Mouse (Mus musculus) liver, embryonic 14.5 days (tissue): ENCODE measurements at regions not wholly inside any gene's neighbourhood (a gene's known extent, or its start where the extent isn't known, plus 50 kb on each side); places are given as distances from the start of the nearest gene placed in this dataset.

Experiments
- ATAC-seq: fragments of 200-750 bp; cut with Nextera tagmentation; 2 replicates; pipeline ENCODE4 v1.8.0; 2017; ENCODE audit warnings: moderate number of reproducible peaks, mild to moderate bottlenecking, moderate library complexity; ENCODE audit not compliant: insufficient read depth
- DNase-seq, 3 experiments: peaks; one replicate each; pipeline ENCODE4 v3.0.0-alpha.2; 2012 to 2013; ENCODE audit warnings: low read depth in 3 of 3, low spot score in 3 of 3
- H3K27ac ChIP-seq: fragments of 300-500 bp; sonication (generic); 2 replicates; pipeline ENCODE4 v1.5.1; 2014; ENCODE audit warnings: moderate library complexity, mild to moderate bottlenecking, control low read depth, inconsistent platforms
- H3K27me3 ChIP-seq: fragments of 300-500 bp; sonication (generic); 2 replicates; pipeline ENCODE4 v1.6.1; 2014; ENCODE audit warnings: mild to moderate bottlenecking, low read length, moderate library complexity; ENCODE audit not compliant: control insufficient read depth, insufficient read depth
- H3K36me3 ChIP-seq: fragments of 300-500 bp; sonication (generic); replicated peaks from 2 replicates; pipeline ENCODE4 v1.6.1; 2014; ENCODE audit warnings: low read depth; ENCODE audit not compliant: control insufficient read depth, insufficient read depth
- H3K4me1 ChIP-seq, 2 experiments: fragments of 200-500 bp in 1 of 2; fragments of 300-500 bp in 1 of 2; sonication (generic) in 1 of 2; replicated peaks; 2 replicates each; pipeline ENCODE4 v1.6.1; 2012 to 2014; ENCODE audit warnings: antibody characterized with exemption in 1 of 2, inconsistent platforms in 1 of 2, low read length in 1 of 2; ENCODE audit not compliant: control insufficient read depth in 2 of 2, insufficient read depth in 2 of 2
- H3K4me2 ChIP-seq: fragments of 300-500 bp; sonication (generic); 2 replicates; pipeline ENCODE4 v1.6.1; 2014; ENCODE audit warnings: low read depth, mild to moderate bottlenecking, control low read depth, moderate library complexity
- H3K4me3 ChIP-seq, 2 experiments: fragments of 200-500 bp in 1 of 2; fragments of 300-500 bp in 1 of 2; sonication (generic) in 1 of 2; 2 replicates each; pipeline ENCODE4 v1.5.1; 2012 to 2014; ENCODE audit warnings: low read depth in 2 of 2, low read length in 2 of 2, mild to moderate bottlenecking in 2 of 2, control low read depth in 1 of 2, inconsistent platforms in 1 of 2, moderate library complexity in 1 of 2; ENCODE audit not compliant: insufficient read depth in 1 of 2
- H3K9ac ChIP-seq: fragments of 300-500 bp; sonication (generic); replicated peaks from 2 replicates; pipeline ENCODE4 v1.6.1; 2014; ENCODE audit warnings: mild to moderate bottlenecking, control low read depth, moderate library complexity
- H3K9me3 ChIP-seq: fragments of 300-500 bp; sonication (generic); 2 replicates; pipeline ENCODE4 v1.6.1; 2016; ENCODE audit warnings: low read length, mixed read lengths; ENCODE audit not compliant: control insufficient read depth
- CTCF ChIP-seq: IDR thresholded peaks from 2 replicates; pipeline ENCODE4 v1.5.1; 2016; ENCODE audit warnings: antibody characterized with exemption, low read depth, control low read depth
- EP300 ChIP-seq: IDR thresholded peaks from 2 replicates; pipeline ENCODE4 v1.6.1; 2016; ENCODE audit warnings: antibody characterized with exemption, low read depth
- WGBS: fragments of 180-500 bp; shearing (Covaris S2); extraction: QIAGEN DNeasy Blood & Tissue Kit; methylation state at CpG from one replicate; pipeline ENCODE4 v1.1.7; 2014; ENCODE audit not compliant: insufficient replicate concordance; 5-methylcytosine and 5-hydroxymethylcytosine counted together

DNA sequence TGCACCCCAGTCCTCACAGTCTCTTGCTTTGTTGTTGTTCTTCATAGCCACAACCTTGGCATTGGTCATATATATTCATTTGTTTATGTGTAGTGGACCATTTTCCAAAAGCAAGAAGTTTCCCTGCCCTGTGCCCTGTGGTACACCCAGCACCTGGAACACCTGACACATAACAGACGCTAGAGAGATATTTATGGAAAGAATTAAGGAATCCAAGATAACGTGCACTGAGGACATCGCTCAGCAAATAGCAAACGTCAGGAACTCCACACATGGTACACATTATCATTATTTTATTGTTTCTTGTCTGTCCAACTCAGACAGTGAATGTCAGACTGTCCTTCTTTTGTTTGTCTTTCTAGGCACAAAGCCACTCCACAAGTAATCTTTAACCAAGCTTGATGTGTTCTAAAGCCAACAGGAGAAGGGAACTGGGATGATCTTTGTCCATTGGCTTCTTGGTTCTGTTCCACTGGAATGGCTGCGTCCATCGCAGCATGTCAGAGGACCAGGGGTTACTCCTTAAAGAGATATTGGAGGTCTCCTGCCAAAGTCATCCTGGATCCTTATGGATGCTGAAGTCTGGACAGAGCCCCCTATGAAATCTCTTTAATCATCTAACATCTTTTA, 74.2 kb upstream of the Arid1b start:
- H3K36me3 ChIP-seq = no peaks in the 10 kb centered on the region
- no peak overlapping the region for H3K27ac ChIP-seq
- ATAC-seq (no peak), DNase-seq (no peak)
- no peak overlapping the region for H3K4me3 ChIP-seq
- 62% methylated on average over 6 of the region's 6 CpGs for WGBS
- H3K9ac ChIP-seq = no peak overlapping the region
- no peaks in the 10 kb centered on the region for H3K27me3 ChIP-seq
- H3K9me3 ChIP-seq = no peaks in the 10 kb centered on the region
- TF ChIP-seq CTCF (no peak), EP300 (no peak)
- peaks cover 0 to 5% of the 10 kb centered on the region in 2 experiments; a peak in 2 of 4 replicates for H3K4me1 ChIP-seq
- H3K4me2 ChIP-seq = no peak overlapping the region

GRCm38 (mm10) chr17:4921121-4921520, 73.0 kb upstream of the Arid1b start:
- no peak for TF ChIP-seq CTCF
- TF ChIP-seq EP300 = no peak
- Histone ChIP-seq H3K9ac (no peak overlapping the region), H3K36me3 (no peaks in the 10 kb centered on the region), H3K4me2 (no peak overlapping the region), H3K4me1 (peaks cover 0 to 5% of the 10 kb centered on the region in 2 experiments; a peak in 2 of 4 replicates), H3K4me3 (no peak overlapping the region), H3K9me3 (no peaks in the 10 kb centered on the region), H3K27ac (no peak overlapping the region), H3K27me3 (no peaks in the 10 kb centered on the region)
- ATAC-seq = no peak
- 71% methylated on average over 7 of the region's 7 CpGs for WGBS
- no peak for DNase-seq

DNA sequence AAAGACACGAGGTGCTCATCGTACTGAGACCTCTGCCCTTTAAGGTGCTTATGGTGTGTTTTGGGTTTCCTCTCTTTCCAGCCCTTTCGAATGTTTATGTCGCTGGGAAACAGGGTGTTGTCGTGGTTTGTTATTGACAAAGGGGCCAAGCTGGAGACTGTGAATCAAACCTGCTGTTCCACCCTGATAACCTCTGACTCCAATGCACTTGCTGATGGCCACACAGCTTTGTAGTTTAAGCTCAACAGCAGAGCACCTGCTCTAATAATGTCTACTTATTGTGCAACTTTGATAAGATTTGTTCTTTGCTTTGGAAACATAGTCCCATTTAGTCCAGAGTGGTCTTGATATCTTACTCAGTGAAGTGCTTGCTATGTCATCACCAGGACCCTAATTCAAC, 65.5 kb upstream of the Arid1b start:
- no peaks in the 10 kb centered on the region for H3K36me3 ChIP-seq
- 22% methylated on average over 5 of the region's 5 CpGs for WGBS
- TF ChIP-seq CTCF = no peak
- TF ChIP-seq EP300 = no peak
- no peaks in the 10 kb centered on the region for H3K27me3 ChIP-seq
- H3K4me3 ChIP-seq = no peak overlapping the region
- DNase-seq = no peak
- no peak overlapping the region for H3K27ac ChIP-seq
- no peaks in the 10 kb centered on the region for H3K9me3 ChIP-seq
- H3K4me2 ChIP-seq = no peak overlapping the region
- no peaks in the 10 kb centered on the region for H3K4me1 ChIP-seq
- no peak overlapping the region for H3K9ac ChIP-seq
- ATAC-seq = no peak

DNA sequence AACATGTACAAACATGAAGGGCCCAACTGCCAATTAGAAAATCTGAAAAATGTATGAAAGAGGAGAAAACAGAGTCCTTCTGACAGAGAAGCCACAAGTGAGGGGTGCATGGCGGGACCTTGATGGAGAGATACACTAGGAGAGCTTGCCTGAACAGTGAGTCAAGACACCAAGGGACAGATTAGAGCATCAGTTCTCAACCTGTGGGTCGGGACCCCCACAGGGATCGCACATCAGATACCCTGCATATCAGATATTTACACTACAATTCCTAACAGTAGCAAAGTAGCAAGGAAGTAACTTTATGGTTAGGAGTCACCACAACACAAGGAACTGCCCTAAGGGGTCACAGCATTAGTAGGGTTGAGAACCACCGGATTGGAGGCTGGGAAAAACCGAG, 58.9 kb upstream of the Arid1b start:
- no peaks in the 10 kb centered on the region for H3K36me3 ChIP-seq
- H3K4me3 ChIP-seq = no peak overlapping the region
- H3K4me1 ChIP-seq = no peaks in the 10 kb centered on the region
- H3K27me3 ChIP-seq = no peaks in the 10 kb centered on the region
- ATAC-seq (no peak), DNase-seq (no peak)
- 59% methylated on average over 5 of the region's 5 CpGs for WGBS
- no peak for TF ChIP-seq CTCF
- TF ChIP-seq EP300 = no peak
- no peak overlapping the region for H3K27ac ChIP-seq
- no peaks in the 10 kb centered on the region for H3K9me3 ChIP-seq
- no peak overlapping the region for H3K4me2 ChIP-seq
- H3K9ac ChIP-seq = no peak overlapping the region

DNA sequence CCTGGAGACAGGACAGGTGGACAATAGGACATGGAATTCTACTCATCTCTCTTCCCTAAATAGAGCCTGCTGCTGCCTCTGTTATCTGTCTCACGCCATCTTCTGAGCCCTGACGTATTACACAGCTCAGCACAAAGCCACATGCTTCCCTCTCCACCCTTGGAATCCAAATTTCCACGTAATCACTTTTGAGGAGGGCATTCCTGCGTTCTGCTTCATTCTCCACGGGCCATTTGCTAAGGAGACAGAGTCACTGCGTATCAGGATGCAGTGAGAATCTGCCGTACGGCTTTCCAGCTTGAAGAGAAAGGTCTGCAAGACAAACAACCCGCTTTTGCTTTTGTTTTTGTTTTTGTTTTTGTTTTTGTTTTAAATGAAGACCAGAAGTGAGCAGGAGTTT, 53.5 kb upstream of the Arid1b start:
- no peak for DNase-seq
- Histone ChIP-seq H3K9ac (no peak overlapping the region), H3K4me1 (no peaks in the 10 kb centered on the region), H3K9me3 (no peaks in the 10 kb centered on the region), H3K27me3 (no peaks in the 10 kb centered on the region), H3K27ac (no peak overlapping the region), H3K4me3 (no peak overlapping the region), H3K36me3 (no peaks in the 10 kb centered on the region), H3K4me2 (no peak overlapping the region)
- no peak for ATAC-seq
- WGBS = 62% methylated on average over 9 of the region's 9 CpGs
- TF ChIP-seq EP300 = no peak
- no peak for TF ChIP-seq CTCF
